Mouse (Mus musculus) brain, embryonic 14.5 days (tissue): ENCODE data around the gene Lsm12.

Experiments
- CTCF ChIP-seq: fragments of 200-500 bp; IDR thresholded peaks from 2 replicates; pipeline ENCODE4 v1.5.1; 2012; ENCODE audit warnings: inconsistent platforms, mild to moderate bottlenecking, moderate library complexity, borderline replicate concordance; ENCODE audit not compliant: insufficient read depth, insufficient read length; ENCODE audit errors: extremely low read depth
- POLR2A ChIP-seq: fragments of 200-500 bp; IDR thresholded peaks from 2 replicates; pipeline ENCODE4 v1.6.1; 2012; ENCODE audit warnings: mild to moderate bottlenecking, inconsistent platforms, borderline replicate concordance; ENCODE audit not compliant: poor library complexity, insufficient read depth, insufficient read length, severe bottlenecking; ENCODE audit errors: extremely low read depth

GRCm38 (mm10) chr11:102165971-102166722 lies 18.9 kb downstream of the Lsm12 start:
- TF ChIP-seq POLR2A (no peak), CTCF (no peak)
